Mouse (Mus musculus) NIH3T3 (cell line): ENCODE data around the gene Gm11042.

Experiments
- DNase-seq: peaks from one replicate; pipeline ENCODE4 v3.0.0-alpha.2; 2012; ENCODE audit warnings: low read depth

The Gm11042 gene

DNA sequence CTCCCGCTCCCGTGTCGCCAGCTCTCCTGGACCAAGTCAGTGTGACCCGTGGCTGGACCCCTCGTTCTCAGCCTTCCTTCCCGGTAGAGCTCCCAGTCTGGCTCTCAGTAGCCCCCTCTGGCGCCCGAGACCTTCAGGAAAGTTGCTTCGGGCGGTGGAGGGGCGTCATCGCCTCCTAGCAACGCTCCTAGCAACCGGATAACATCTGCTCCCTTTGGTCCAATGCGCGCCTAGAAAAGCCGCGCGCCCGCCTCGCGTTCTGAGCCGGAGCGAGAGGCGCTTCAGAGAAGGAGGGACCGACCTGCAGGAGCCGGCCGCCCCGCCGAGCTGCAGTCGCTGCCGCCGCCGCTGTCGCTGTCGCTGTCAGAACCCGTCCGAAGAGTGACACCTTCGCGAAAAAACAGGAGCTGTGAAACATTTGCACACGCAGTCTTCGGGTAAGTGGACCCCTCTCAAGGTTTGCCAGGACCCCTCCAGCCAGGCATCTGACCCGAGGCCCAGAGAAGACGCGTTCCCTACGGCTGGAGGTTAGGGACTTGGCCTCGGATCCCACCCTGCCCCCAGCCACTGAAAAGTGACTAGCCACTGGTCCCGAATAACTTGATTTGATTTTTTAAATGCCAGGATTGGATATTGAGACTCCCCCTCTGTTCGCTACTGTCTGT lies 32.0 kb downstream of the Gm11042 start:
- DNase-seq = no peak

DNA sequence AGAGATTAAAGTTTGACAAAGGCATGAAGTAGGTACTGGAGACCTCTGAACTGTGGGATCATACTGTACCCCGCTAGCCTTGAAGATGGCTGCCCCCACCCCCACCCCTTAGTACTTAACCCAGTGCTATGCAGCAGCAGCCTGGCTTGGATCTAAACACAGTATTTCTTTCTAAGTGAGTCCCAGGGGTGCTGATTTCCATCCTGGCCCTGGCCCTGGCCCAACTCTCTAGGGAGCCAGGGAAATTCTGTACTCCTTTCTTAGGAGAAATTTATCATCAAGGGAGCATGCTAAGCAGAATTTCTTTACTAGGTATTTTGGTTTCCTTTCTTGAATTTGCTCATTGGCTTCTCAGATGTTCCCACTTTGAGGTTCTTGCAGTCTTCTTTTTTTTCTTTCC lies 33.3 kb downstream of the Gm11042 start:
- DNase-seq = no peak

DNA sequence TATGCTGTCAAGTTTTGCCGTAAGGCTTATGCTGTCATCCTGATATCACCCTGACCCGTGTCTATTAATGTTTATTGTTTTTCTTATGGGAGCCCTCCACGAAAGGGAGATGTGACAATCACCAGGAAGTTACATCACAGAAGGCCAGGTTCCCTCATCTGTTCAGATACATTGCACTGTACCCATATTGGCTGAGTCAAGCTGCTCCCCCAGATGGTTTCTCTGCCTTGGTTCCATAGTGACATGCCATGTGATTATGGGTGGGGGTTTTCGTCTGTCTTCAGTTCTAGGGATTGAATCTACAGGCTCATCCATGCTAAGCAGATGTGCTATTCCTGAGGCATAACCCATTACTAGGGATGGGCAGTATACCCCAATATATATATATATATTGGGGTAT lies 34.8 kb downstream of the Gm11042 start:
- DNase-seq = no peak

DNA sequence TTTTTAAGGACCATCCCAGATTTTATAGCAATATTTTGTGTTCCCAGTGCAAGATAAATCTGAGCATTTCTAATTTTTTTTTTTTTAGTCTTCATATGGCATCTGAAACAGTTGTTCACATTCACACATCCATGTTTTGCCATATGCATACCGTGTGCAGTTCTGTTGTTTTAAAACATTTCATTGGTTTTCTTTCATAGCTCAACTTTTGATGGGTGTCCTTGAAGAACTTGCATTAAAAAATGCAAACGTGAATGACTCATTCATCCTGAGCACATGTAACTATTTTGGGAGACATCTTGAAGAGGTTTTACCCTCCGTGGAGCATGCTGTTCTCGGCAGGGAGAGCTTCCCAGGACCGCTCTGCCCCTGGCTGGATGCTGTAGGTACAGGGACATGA lies 38.9 kb downstream of the Gm11042 start:
- no peak for DNase-seq

DNA sequence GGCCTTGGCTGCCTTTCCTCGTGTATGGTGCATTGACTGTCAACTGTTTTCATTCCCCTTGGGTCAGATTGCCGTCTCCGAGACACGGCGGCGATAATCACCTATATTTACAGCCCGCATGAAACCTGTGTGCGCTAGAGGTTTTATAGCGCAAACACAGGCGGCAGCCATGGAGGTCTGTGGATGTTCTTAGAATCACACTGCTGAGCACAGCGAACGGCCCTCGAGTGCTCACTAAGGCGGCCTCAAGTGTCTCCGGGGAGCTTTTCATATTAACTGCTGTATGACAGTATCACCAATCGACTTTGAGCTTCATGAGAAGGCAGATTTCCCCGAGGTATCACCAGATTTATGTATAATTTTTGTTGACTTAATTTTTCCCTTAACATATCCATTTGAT lies 43.6 kb downstream of the Gm11042 start:
- no peak for DNase-seq

DNA sequence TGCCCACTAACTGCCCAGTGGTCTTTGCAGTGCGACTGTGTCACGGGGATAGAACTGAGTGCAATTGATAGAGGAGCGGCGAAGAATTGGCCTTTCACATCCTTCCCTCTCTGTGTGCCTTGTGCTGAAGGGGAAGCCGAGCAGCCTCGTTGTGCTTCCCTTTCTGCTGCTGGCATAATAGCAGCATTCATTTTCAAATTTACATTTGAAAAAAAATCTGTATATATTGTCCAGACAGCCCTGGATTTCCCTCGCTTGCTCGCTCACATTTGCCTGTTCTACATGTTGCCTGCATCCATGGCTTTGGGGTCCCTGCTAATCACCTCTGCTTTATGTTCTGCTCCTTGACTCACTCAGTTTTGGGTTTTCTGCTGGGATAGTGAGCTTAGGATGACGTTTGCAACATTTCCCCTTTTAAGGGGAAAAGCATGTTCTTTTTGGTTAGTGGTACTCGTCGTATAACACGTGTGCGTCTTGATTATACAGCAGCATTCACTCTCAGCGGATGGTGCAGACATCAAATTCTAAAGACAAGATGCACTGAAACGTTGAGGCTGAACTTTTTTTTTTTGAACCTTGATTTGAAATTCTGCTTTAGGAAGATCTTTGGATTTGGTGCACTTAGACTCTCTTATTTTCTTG lies 47.4 kb downstream of the Gm11042 start:
- no peak for DNase-seq

DNA sequence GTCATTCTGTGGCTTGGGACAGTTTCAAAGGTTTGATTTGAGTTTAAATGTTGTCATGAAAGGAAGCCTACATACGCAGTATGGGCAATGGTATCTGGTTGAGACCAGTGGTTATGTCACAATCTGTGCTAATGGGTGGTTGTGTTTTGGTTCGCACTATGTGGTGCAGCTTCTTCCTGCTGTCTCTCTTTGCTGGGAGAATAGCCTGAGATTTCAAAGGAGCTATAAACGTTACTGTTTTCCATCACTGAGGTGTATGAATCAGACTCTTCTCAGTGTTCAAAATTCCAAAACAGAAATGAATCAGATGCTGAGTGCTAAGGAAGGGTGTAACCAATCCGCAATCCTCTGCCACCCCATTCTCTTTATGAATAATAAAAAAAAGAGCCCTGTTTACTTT lies 49.1 kb downstream of the Gm11042 start:
- DNase-seq = peak; percentile 9
